Mouse (Mus musculus) B cell, adult 2 months (primary cell): Measurements from ENCODE around the gene Sarnp.

ENCODE experiments used
- DNase-seq, 2 experiments: peaks; one replicate each; pipeline ENCODE4 v3.0.0; 2022

The Sarnp gene

GRCm38 (mm10) chr10:128891296-128892094 is 74.4 kb downstream of the Sarnp start, which contains the start of gene Gdf11:
Gene Gdf11 (minus strand): TSS chr10:128891718.
- DNase-seq = peak; percentile 66 to 67

GRCm38 (mm10) chr10:128892246-128892645 is 75.1 kb downstream of the Sarnp start:
- DNase-seq = peak; percentile 44 to 45

- DNase-seq = peak; percentile 82 to 86
Observed at GRCm38 (mm10) chr10:128895437-128895836, 78.3 kb downstream of the Sarnp start.

- peak in 1 of 2 experiments; percentile 11 for DNase-seq
Observed at GRCm38 (mm10) chr10:128895952-128896693, 79.0 kb downstream of the Sarnp start.

- DNase-seq = no peak
Observed at GRCm38 (mm10) chr10:128896807-128897206, 79.7 kb downstream of the Sarnp start.

- no peak for DNase-seq
Observed at GRCm38 (mm10) chr10:128897501-128897900, 80.4 kb downstream of the Sarnp start.

- no peak for DNase-seq
Observed at GRCm38 (mm10) chr10:128899759-128900490, 82.8 kb downstream of the Sarnp start.

- DNase-seq = no peak
Observed at GRCm38 (mm10) chr10:128900698-128901097, 83.6 kb downstream of the Sarnp start, which contains the start of gene Cd63. Gene Cd63 (plus strand): TSS chr10:128900989.

GRCm38 (mm10) chr10:128901409-128901808 is 84.3 kb downstream of the Sarnp start:
- DNase-seq = no peak

GRCm38 (mm10) chr10:128902409-128902988 is 85.4 kb downstream of the Sarnp start:
- DNase-seq = no peak

- no peak for DNase-seq
Observed at GRCm38 (mm10) chr10:128904812-128905211, 87.7 kb downstream of the Sarnp start.

GRCm38 (mm10) chr10:128908778-128909448 is 91.8 kb downstream of the Sarnp start:
- DNase-seq = no peak

- peak; percentile 21 to 26 for DNase-seq
Observed at GRCm38 (mm10) chr10:128909567-128910028, 92.5 kb downstream of the Sarnp start.

GRCm38 (mm10) chr10:128910066-128910841 is 93.1 kb downstream of the Sarnp start:
- peak; percentile 8 to 18 for DNase-seq

GRCm38 (mm10) chr10:128911430-128911829 is 94.3 kb downstream of the Sarnp start:
- DNase-seq = no peak

- no peak for DNase-seq
Observed at GRCm38 (mm10) chr10:128912268-128912667, 95.1 kb downstream of the Sarnp start.

- no peak for DNase-seq
Observed at GRCm38 (mm10) chr10:128912791-128913190, 95.7 kb downstream of the Sarnp start.

GRCm38 (mm10) chr10:128913219-128913618 is 96.1 kb downstream of the Sarnp start:
- DNase-seq = peak; percentile 87 to 88

GRCm38 (mm10) chr10:128913696-128914095 is 96.6 kb downstream of the Sarnp start:
- DNase-seq = no peak

- no peak for DNase-seq
Observed at GRCm38 (mm10) chr10:128915550-128915949, 98.4 kb downstream of the Sarnp start.

- DNase-seq = no peak
Observed at GRCm38 (mm10) chr10:128916665-128917064, 99.5 kb downstream of the Sarnp start.
